Mouse (Mus musculus): ENCODE measurements at regions not wholly inside any gene's neighbourhood (a gene's known extent, or its start where the extent isn't known, plus 50 kb on each side); places are given as distances from the start of the nearest gene placed in this dataset.
"Not testable (repeated sequence)": the region's sequence is repeated elsewhere in the genome, so short reads cannot be mapped to it uniquely, and the experiment has no call there.

DNA sequence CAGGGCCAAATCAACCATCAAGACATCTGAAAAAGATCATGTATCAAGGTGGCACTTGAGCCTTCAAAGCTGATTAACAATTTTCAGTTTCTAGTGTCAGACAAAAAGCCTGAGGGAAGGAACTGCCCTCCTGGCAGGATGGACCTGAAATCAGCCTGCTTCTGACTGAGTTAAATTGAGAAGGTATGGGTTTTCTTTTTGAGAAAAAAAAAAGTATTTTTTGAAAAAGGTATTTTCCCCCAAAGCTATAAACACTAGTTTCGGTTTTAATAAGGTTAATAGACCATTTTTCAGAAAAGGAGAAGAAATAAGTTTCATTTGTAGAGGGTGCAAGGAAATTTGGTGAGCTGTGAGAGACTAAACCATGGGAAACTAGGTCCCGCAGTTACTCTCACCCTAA lies 124.6 kb upstream of the Mrpl21 start:
- H3K36me3 ChIP-seq (replicated peaks; ENCODE audit: control insufficient read depth, insufficient read depth, low read depth); H3K9me3 ChIP-seq (ENCODE audit: control insufficient read depth, low read length); H3K27ac ChIP-seq; DNase-seq (ENCODE audit: low read depth in 3 of 3, low spot score in 3 of 3); H3K9ac ChIP-seq (replicated peaks); H3K4me2 ChIP-seq (ENCODE audit: low read depth); H3K4me3 ChIP-seq (ENCODE audit: insufficient read depth in 1 of 2, low read depth in 2 of 2, low read length in 2 of 2); ATAC-seq (ENCODE audit: insufficient read depth); H3K4me1 ChIP-seq (replicated peaks; ENCODE audit: control insufficient read depth in 2 of 2, insufficient read depth in 2 of 2, low read length in 1 of 2); H3K27me3 ChIP-seq (ENCODE audit: control insufficient read depth, insufficient read depth, low read length): not testable (repeated sequence)
- WGBS (ENCODE audit: insufficient replicate concordance), result 46% methylated on average over 2 of the region's 2 CpGs

DNA sequence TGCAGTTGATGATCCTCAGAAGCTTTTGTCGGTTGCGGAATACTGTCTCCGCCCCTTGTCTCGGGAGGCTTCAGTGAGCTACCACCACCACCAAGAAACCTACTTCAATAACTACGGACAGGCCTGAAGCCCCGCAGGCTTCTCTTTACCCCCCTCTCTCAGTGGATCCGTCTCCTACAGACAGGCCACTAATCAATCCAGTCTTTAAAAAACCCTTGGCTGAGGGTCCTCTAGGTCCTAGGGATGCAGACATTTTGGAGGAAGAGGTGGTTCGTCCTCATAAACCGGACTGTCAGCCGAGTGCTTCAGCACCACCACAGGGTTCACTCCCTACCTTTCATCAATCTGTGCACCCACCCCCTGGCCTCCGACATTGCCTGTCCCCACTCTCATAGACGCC lies 123.4 kb upstream of the Mrpl21 start:
- no peaks in the 10 kb centered on the region for H3K27me3 ChIP-seq (ENCODE audit: control insufficient read depth, insufficient read depth, low read length)
- TF ChIP-seq EP300 (IDR thresholded peaks at IDR 0.05; ENCODE audit: low read depth) (no peak), CTCF (IDR thresholded peaks at IDR 0.05; ENCODE audit: low read depth) (no peak)
- H3K4me3 ChIP-seq (ENCODE audit: insufficient read depth in 1 of 2, low read depth in 2 of 2, low read length in 2 of 2), result no peak overlapping the region
- no peak for DNase-seq (ENCODE audit: low read depth in 3 of 3, low spot score in 3 of 3)
- 67% methylated on average over 12 of the region's 12 CpGs for WGBS (ENCODE audit: insufficient replicate concordance)
- no peaks in the 10 kb centered on the region for H3K36me3 ChIP-seq (replicated peaks; ENCODE audit: control insufficient read depth, insufficient read depth, low read depth)
- H3K4me1 ChIP-seq (replicated peaks; ENCODE audit: control insufficient read depth in 2 of 2, insufficient read depth in 2 of 2, low read length in 1 of 2), result no peaks in the 10 kb centered on the region
- H3K4me2 ChIP-seq (ENCODE audit: low read depth), result no peak overlapping the region
- H3K9ac ChIP-seq (replicated peaks), result no peak overlapping the region
- ATAC-seq (ENCODE audit: insufficient read depth), result no peak
- no peaks in the 10 kb centered on the region for H3K9me3 ChIP-seq (ENCODE audit: control insufficient read depth, low read length)
- no peak overlapping the region for H3K27ac ChIP-seq

DNA sequence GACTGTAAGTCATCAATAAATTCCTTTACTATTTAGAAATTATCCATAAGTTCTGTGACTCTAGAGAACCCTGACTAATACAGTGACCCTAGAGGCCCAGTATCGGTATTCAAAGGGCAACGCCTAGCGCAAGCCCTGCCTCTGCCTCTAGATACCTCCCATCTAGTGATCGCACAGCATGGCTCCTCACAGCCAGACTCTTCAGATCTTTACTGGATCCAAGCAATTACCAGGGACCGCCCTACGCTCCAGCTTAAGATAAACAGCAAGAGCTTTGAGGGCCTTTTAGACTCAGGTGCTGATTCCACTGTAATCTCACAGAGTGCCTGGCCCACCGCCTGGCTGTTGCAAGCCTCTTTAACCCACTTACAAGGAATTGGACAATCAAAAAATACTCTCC lies 115.0 kb upstream of the Mrpl21 start:
- H3K9me3 ChIP-seq (ENCODE audit: control insufficient read depth, low read length), result no peaks in the 10 kb centered on the region
- H3K27me3 ChIP-seq (ENCODE audit: control insufficient read depth, insufficient read depth, low read length), result no peaks in the 10 kb centered on the region
- no peak overlapping the region for H3K4me2 ChIP-seq (ENCODE audit: low read depth)
- TF ChIP-seq CTCF (IDR thresholded peaks at IDR 0.05; ENCODE audit: low read depth), result no peak
- H3K4me1 ChIP-seq (replicated peaks; ENCODE audit: control insufficient read depth in 2 of 2, insufficient read depth in 2 of 2, low read length in 1 of 2), result no peaks in the 10 kb centered on the region
- H3K36me3 ChIP-seq (replicated peaks; ENCODE audit: control insufficient read depth, insufficient read depth, low read depth), result no peaks in the 10 kb centered on the region
- H3K9ac ChIP-seq (replicated peaks), result no peak overlapping the region
- H3K27ac ChIP-seq, result no peak overlapping the region
- no peak for ATAC-seq (ENCODE audit: insufficient read depth)
- H3K4me3 ChIP-seq (ENCODE audit: insufficient read depth in 1 of 2, low read depth in 2 of 2, low read length in 2 of 2), result no peak overlapping the region
- 50% methylated on average over 7 of the region's 7 CpGs for WGBS (ENCODE audit: insufficient replicate concordance)
- DNase-seq (ENCODE audit: low read depth in 3 of 3, low spot score in 3 of 3), result no peak

DNA sequence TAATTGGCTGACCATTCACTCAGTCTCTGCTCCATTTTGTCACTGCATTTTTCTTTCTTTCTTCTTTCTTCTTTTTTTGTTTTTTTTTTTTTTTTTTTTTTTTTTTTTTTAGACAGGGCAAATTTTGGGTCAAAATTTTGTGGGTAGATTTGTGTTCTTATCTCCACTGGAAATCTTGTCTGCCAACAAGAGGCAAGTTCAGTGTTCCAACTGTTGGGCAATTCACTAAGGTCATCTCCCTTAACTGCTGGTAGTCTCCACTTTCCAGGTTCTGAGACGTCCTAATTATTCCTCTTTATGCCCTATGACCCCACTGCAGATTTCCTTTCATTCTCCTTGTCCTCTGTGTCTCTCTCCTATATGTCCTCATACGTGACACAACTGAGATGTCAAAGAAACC lies 100.1 kb upstream of the Mrpl21 start:
- H3K4me2 ChIP-seq (ENCODE audit: low read depth), result no peak overlapping the region
- TF ChIP-seq EP300 (IDR thresholded peaks at IDR 0.05; ENCODE audit: low read depth), result no peak
- no peak for TF ChIP-seq CTCF (IDR thresholded peaks at IDR 0.05; ENCODE audit: low read depth)
- no peaks in the 10 kb centered on the region for H3K36me3 ChIP-seq (replicated peaks; ENCODE audit: control insufficient read depth, insufficient read depth, low read depth)
- no peaks in the 10 kb centered on the region for H3K27me3 ChIP-seq (ENCODE audit: control insufficient read depth, insufficient read depth, low read length)
- H3K9me3 ChIP-seq (ENCODE audit: control insufficient read depth, low read length), result no peaks in the 10 kb centered on the region
- H3K4me1 ChIP-seq (replicated peaks; ENCODE audit: control insufficient read depth in 2 of 2, insufficient read depth in 2 of 2, low read length in 1 of 2), result no peaks in the 10 kb centered on the region
- no peak for ATAC-seq (ENCODE audit: insufficient read depth)
- H3K4me3 ChIP-seq (ENCODE audit: insufficient read depth in 1 of 2, low read depth in 2 of 2, low read length in 2 of 2), result no peak overlapping the region
- 40% methylated on average over 2 of the region's 2 CpGs for WGBS (ENCODE audit: insufficient replicate concordance)
- no peak for DNase-seq (ENCODE audit: low read depth in 3 of 3, low spot score in 3 of 3)
- H3K9ac ChIP-seq (replicated peaks), result no peak overlapping the region
- H3K27ac ChIP-seq, result no peak overlapping the region

DNA sequence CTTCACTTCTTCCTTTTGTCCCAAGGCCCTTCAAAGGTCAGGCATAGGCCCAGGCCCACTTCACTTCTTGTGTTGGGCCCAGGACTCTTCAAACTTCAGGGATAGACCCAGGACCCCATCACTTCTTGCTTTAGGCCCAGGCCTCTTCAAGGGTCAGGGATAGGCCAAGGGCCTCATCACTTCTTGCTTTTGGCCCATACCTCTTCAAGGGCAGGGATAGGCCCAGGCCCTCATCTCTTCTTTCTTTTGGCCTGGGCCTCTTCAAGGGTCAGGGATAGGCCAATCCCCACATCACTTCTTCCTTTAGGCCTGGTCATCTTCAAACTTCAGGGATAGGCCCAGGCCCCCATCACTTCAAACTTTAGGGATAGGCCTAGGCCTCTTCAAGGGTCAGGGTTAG lies 90.1 kb upstream of the Mrpl21 start:
- Histone ChIP-seq H3K27me3 (ENCODE audit: control insufficient read depth, insufficient read depth, low read length) (no peaks in the 10 kb centered on the region), H3K9ac (replicated peaks) (no peak overlapping the region), H3K36me3 (replicated peaks; ENCODE audit: control insufficient read depth, insufficient read depth, low read depth) (no peaks in the 10 kb centered on the region), H3K4me1 (replicated peaks; ENCODE audit: control insufficient read depth in 2 of 2, insufficient read depth in 2 of 2, low read length in 1 of 2) (no peaks in the 10 kb centered on the region), H3K27ac (no peak overlapping the region), H3K4me3 (ENCODE audit: insufficient read depth in 1 of 2, low read depth in 2 of 2, low read length in 2 of 2) (no peak overlapping the region), H3K9me3 (ENCODE audit: control insufficient read depth, low read length) (no peaks in the 10 kb centered on the region), H3K4me2 (ENCODE audit: low read depth) (no peak overlapping the region)
- ATAC-seq (ENCODE audit: insufficient read depth) (no peak), DNase-seq (ENCODE audit: low read depth in 3 of 3, low spot score in 3 of 3) (no peak)
- no peak for TF ChIP-seq EP300 (IDR thresholded peaks at IDR 0.05; ENCODE audit: low read depth)
- TF ChIP-seq CTCF (IDR thresholded peaks at IDR 0.05; ENCODE audit: low read depth), result no peak

DNA sequence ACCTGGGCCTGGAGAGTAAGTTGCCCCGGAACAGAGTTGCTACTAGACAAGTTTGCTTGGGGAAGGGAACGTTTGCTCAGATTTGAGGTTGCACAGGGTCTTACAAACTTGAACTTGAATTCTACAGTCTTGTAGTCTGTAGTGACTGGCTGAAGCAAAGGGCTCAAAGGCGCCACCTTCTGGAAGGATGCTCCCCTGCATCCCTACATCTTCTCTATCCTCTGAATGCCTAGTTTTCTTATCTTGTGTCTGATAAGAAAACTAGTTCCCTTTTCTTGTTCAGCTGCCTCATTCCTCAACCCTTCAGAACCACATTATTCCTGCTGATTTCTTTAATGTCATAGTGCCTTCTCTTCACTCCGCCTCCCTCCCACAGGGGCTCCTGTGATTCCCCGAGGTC lies 78.2 kb upstream of the Mrpl21 start:
- not testable (repeated sequence) for H3K9ac ChIP-seq (replicated peaks); H3K9me3 ChIP-seq (ENCODE audit: control insufficient read depth, low read length); H3K4me2 ChIP-seq (ENCODE audit: low read depth); H3K27ac ChIP-seq; H3K4me1 ChIP-seq (replicated peaks; ENCODE audit: control insufficient read depth in 2 of 2, insufficient read depth in 2 of 2, low read length in 1 of 2); DNase-seq (ENCODE audit: low read depth in 3 of 3, low spot score in 3 of 3); H3K36me3 ChIP-seq (replicated peaks; ENCODE audit: control insufficient read depth, insufficient read depth, low read depth); H3K27me3 ChIP-seq (ENCODE audit: control insufficient read depth, insufficient read depth, low read length); H3K4me3 ChIP-seq (ENCODE audit: insufficient read depth in 1 of 2, low read depth in 2 of 2, low read length in 2 of 2); ATAC-seq (ENCODE audit: insufficient read depth)
- 42% methylated on average over 5 of the region's 5 CpGs for WGBS (ENCODE audit: insufficient replicate concordance)
- peak; percentile 50 for TF ChIP-seq CTCF (IDR thresholded peaks at IDR 0.05; ENCODE audit: low read depth)

DNA sequence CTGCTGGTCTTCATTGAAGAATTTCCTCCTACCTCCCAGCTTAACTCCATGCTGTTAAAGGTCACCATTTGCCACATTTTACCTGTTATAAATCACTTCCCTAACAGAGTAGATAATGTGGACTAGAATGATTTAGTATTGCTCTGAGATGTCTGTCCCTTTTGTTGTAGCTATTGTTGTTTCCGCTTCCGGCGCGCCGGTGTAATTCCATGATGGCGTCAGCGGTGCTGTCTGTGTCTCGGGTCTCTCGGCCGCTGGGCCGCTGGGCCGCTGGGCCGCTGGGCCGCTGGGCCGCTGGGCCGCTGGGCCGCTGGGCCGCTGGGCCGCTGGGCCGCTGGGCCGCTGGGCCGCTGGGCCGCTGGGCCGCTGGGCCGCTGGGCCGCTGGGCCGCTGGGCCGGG lies 77.3 kb upstream of the Mrpl21 start:
- H3K27me3 ChIP-seq (ENCODE audit: control insufficient read depth, insufficient read depth, low read length); H3K9ac ChIP-seq (replicated peaks); H3K4me1 ChIP-seq (replicated peaks; ENCODE audit: control insufficient read depth in 2 of 2, insufficient read depth in 2 of 2, low read length in 1 of 2); DNase-seq (ENCODE audit: low read depth in 3 of 3, low spot score in 3 of 3); H3K4me3 ChIP-seq (ENCODE audit: insufficient read depth in 1 of 2, low read depth in 2 of 2, low read length in 2 of 2); H3K36me3 ChIP-seq (replicated peaks; ENCODE audit: control insufficient read depth, insufficient read depth, low read depth); ATAC-seq (ENCODE audit: insufficient read depth); H3K27ac ChIP-seq; H3K9me3 ChIP-seq (ENCODE audit: control insufficient read depth, low read length); H3K4me2 ChIP-seq (ENCODE audit: low read depth): not testable (repeated sequence)
- WGBS (ENCODE audit: insufficient replicate concordance), result 65% methylated on average over 28 of the region's 28 CpGs

Data from liver, embryonic 14.5 days (tissue).